ENCODE assay signal across 7 mouse cellular contexts in genomic region chr11:44519096-44519949, GRCm38 (mm10). TPM values are rescaled to one million over a fixed set of nuclear protein-coding genes. Genes with fewer than 3 reads are reported as not detected.
DNase-seq lines count a peak whose midpoint lies in the region; ATAC-seq lines count a peak whose summit lies in the region.

No protein-coding gene starts in this region.

- no peaks in the 10 kb centered on the region for H3K27me3 ChIP-seq in forebrain, embryonic 14.5 days (replicated peaks; ENCODE audit: control insufficient read depth, insufficient read depth, low read length)
- no peaks in the 10 kb centered on the region for H3K27me3 ChIP-seq in kidney, embryonic 15.5 days
- H3K27me3 ChIP-seq in splenic B cell, adult 2 months (ENCODE audit: control insufficient read depth, insufficient read depth, low read length, poor library complexity, severe bottlenecking): no peaks in the 10 kb centered on the region

- peak overlapping the region; percentile 85 for H3K4me2 ChIP-seq in forebrain, embryonic 14.5 days (ENCODE audit: low read length)
- peak overlapping the region; percentile 84 for H3K4me2 ChIP-seq in kidney, embryonic 15.5 days

- no peaks in the 10 kb centered on the region for H3K36me3 ChIP-seq in forebrain, embryonic 14.5 days (ENCODE audit: control insufficient read depth, insufficient read depth, low read length)
- H3K36me3 ChIP-seq in kidney, embryonic 15.5 days: 0 out of 2 replicates have a peak, but pooled peaks cover 4% of the 10 kb centered on the region
- H3K36me3 ChIP-seq in splenic B cell, adult 2 months (ENCODE audit: control insufficient read depth, insufficient read depth, low read length, poor library complexity, severe bottlenecking): peaks cover 5% of the 10 kb centered on the region; the same call in 1 of the 2 replicates

- H3K4me1 ChIP-seq in forebrain, embryonic 14.5 days (ENCODE audit: control insufficient read depth, insufficient read depth, low read length): 0 out of 2 replicates have a peak, but pooled peaks cover 7% of the 10 kb centered on the region
- H3K4me1 ChIP-seq in kidney, embryonic 15.5 days: peaks cover 29% of the 10 kb centered on the region

- peak overlapping the region; percentile 92 for H3K27ac ChIP-seq in forebrain, embryonic 14.5 days (ENCODE audit: low read depth, low read length)
- H3K27ac ChIP-seq in kidney, embryonic 15.5 days: peak overlapping the region; percentile 96

- peak; percentile 18 to 38 for DNase-seq in urinary bladder, adult 18-20 months (ENCODE audit: low spot score in 2 of 2)
- DNase-seq in urinary bladder, postnatal 10 days (ENCODE audit: low spot score): no peak
- peak; percentile 40 for DNase-seq in brain, adult 2 months (ENCODE audit: low read depth, low spot score)
- DNase-seq in forebrain, embryonic 14.5 days (ENCODE audit: low spot score): peak; percentile 42
- DNase-seq in splenic B cell, adult 2 months (ENCODE audit: low read depth, low spot score): peak; percentile 33

- H3K4me3 ChIP-seq in forebrain, embryonic 14.5 days (ENCODE audit: low read depth, low read length): peak overlapping the region; percentile 96
- H3K4me3 ChIP-seq in kidney, embryonic 15.5 days (replicated peaks): peak overlapping the region; percentile 100

- WGBS in forebrain, embryonic 14.5 days: under 1% methylated on average over 35 of the region's 61 CpGs
- under 1% methylated on average over 38 of the region's 61 CpGs for WGBS in kidney, embryonic 15.5 days

- peak overlapping the region; percentile 98 for H3K9ac ChIP-seq in forebrain, embryonic 14.5 days (ENCODE audit: low read length)
- peak overlapping the region; percentile 97 for H3K9ac ChIP-seq in kidney, embryonic 15.5 days

- no peaks in the 10 kb centered on the region for H3K9me3 ChIP-seq in forebrain, embryonic 14.5 days (replicated peaks; ENCODE audit: control insufficient read depth, low read length)
- no peaks in the 10 kb centered on the region for H3K9me3 ChIP-seq in kidney, embryonic 15.5 days (replicated peaks)

- peak; percentile 65 for ATAC-seq in forebrain, embryonic 14.5 days
- peak; percentile 71 for ATAC-seq in kidney, embryonic 15.5 days (replicated peaks; ENCODE audit: low FRiP score)
- peak; percentile 7 for ATAC-seq in megakaryocyte-erythroid progenitor cell, adult 5-6 weeks (replicated peaks; ENCODE audit: low FRiP score, low TSS enrichment, poor library complexity, severe bottlenecking)

RNA-seq across cellular contexts. Expression of gene Rnf145, which starts 0.6 kb away (rescaled TPM):
- polyA plus RNA-seq in forebrain, embryonic 14.5 days (2014; fragmentation: Nextera tagmentation; extraction: Ambion mirVana): 92.6 and 102 TPM in 2 replicates
- 65.2 and 65.3 TPM in 2 replicates for polyA plus RNA-seq in kidney, embryonic 15.5 days (2015; fragmentation: Nextera tagmentation; extraction: Ambion mirVana)
- 55.1 and 77.7 TPM in 2 replicates for total RNA-seq in megakaryocyte-erythroid progenitor cell, adult 5-6 weeks (2014; fragmentation: Nextera tagmentation)
- total RNA-seq in megakaryocyte-erythroid progenitor cell, adult 5-6 weeks (2017): 37.7 and 41.5 TPM in 2 replicates

RNA-seq across cellular contexts. Expression of gene Ublcp1, which starts 49.0 kb away (rescaled TPM):
- polyA plus RNA-seq in forebrain, embryonic 14.5 days (2014; fragmentation: Nextera tagmentation; extraction: Ambion mirVana): 65.0 and 74.5 TPM in 2 replicates
- 58.3 and 60.5 TPM in 2 replicates for polyA plus RNA-seq in kidney, embryonic 15.5 days (2015; fragmentation: Nextera tagmentation; extraction: Ambion mirVana)
- 51.7 and 58.8 TPM in 2 replicates for total RNA-seq in megakaryocyte-erythroid progenitor cell, adult 5-6 weeks (2014; fragmentation: Nextera tagmentation)
- total RNA-seq in megakaryocyte-erythroid progenitor cell, adult 5-6 weeks (2017): 122 and 125 TPM in 2 replicates

Comparison
In these comparisons a context has a peak if more than half of its experiments do, and no peak if none do; other contexts are left out.
1. ATAC-seq: peak in every context shown above with its lines; median percentile 71 in kidney, embryonic 15.5 days; 65 in forebrain, embryonic 14.5 days; 7 in megakaryocyte-erythroid progenitor cell, adult 5-6 weeks.